Mouse (Mus musculus) liver, adult 2 months (tissue): ENCODE results near the gene Nkx1-2. TPM values are rescaled to one million over a fixed set of nuclear protein-coding genes. Genes with fewer than 3 reads are reported as not detected.

Experiments
- DNase-seq: peaks from one replicate; pipeline ENCODE4 v3.0.0-alpha.2; 2011; ENCODE audit warnings: low read depth, low spot score; ENCODE audit errors: extremely low read depth
- H3K27ac ChIP-seq: fragments of 200-500 bp; replicated peaks from 2 replicates; pipeline ENCODE4 v1.5.1; 2012; ENCODE audit warnings: low read depth, mild to moderate bottlenecking, control low read depth, inconsistent platforms, low read length; ENCODE audit not compliant: insufficient read depth
- H3K27me3 ChIP-seq: fragments of 200-500 bp; 2 replicates; pipeline ENCODE4 v1.6.1; 2012; ENCODE audit warnings: mild to moderate bottlenecking, moderate library complexity, low read length, inconsistent platforms; ENCODE audit not compliant: control insufficient read depth, insufficient read depth
- H3K36me3 ChIP-seq: fragments of 200-500 bp; 2 replicates; pipeline ENCODE4 v1.6.1; 2012; ENCODE audit warnings: low read length, inconsistent platforms; ENCODE audit not compliant: control insufficient read depth, insufficient read depth
- H3K4me1 ChIP-seq: fragments of 200-500 bp; 2 replicates; pipeline ENCODE4 v1.6.1; 2011; ENCODE audit warnings: low read length; ENCODE audit not compliant: control insufficient read depth, insufficient read depth
- H3K4me3 ChIP-seq: fragments of 200-500 bp; 2 replicates; pipeline ENCODE4 v1.5.1; 2011; ENCODE audit warnings: low read depth, mild to moderate bottlenecking, control low read depth, low read length, moderate library complexity; ENCODE audit not compliant: insufficient read depth
- H3K79me2 ChIP-seq: fragments of 200-500 bp; 2 replicates; pipeline ENCODE4 v1.6.1; 2012; ENCODE audit warnings: inconsistent platforms, mild to moderate bottlenecking, low read length, moderate library complexity; ENCODE audit not compliant: control insufficient read depth, insufficient read depth
- H3K9ac ChIP-seq: fragments of 200-500 bp; 2 replicates; pipeline ENCODE4 v1.6.1; 2012; ENCODE audit warnings: low read depth, mild to moderate bottlenecking, control low read depth, inconsistent platforms, low read length
- CTCF ChIP-seq: fragments of 200-500 bp; IDR thresholded peaks from 2 replicates; pipeline ENCODE4 v1.5.1; 2011; ENCODE audit warnings: low read depth, low read length, control low read depth
- POLR2A ChIP-seq: fragments of 200-500 bp; IDR thresholded peaks from 2 replicates; pipeline ENCODE4 v1.6.1; 2011; ENCODE audit warnings: low read length, control low read depth; ENCODE audit not compliant: insufficient read depth; ENCODE audit errors: extremely low read depth
- WGBS: fragments of 180-500 bp; shearing (Covaris S2); methylation state at CpG from one replicate; pipeline ENCODE4 v1.1.7; 2018; 5-methylcytosine and 5-hydroxymethylcytosine counted together
- polyA plus RNA-seq: library from polyadenylated mRNA; depleted of rRNA; stranded (reverse); fragments of >200 nt; gene quantifications from 2 replicates; pipeline ENCODE4 v1.2.3, GENCODE M21; 2012; rRNA removed
- total RNA-seq: library from RNA; depleted of rRNA; stranded (reverse); fragments of >200 nt; gene quantifications from 2 replicates; pipeline ENCODE4 v1.2.3, GENCODE M21; 2014; rRNA removed

The Nkx1-2 gene
- total and polyA plus RNA-seq, 2 experiments, result not detected

GRCm38 (mm10) chr7:132558141-132558736 is 41.2 kb downstream of the Nkx1-2 start:
- Histone ChIP-seq H3K27me3 (no peaks in the 10 kb centered on the region), H3K36me3 (peaks cover 50% of the 10 kb centered on the region), H3K79me2 (no peaks in the 10 kb centered on the region), H3K4me1 (no peaks in the 10 kb centered on the region), H3K4me3 (no peak overlapping the region), H3K9ac (no peak overlapping the region), H3K27ac (no peak overlapping the region)
- 81% methylated on average over 7 of the region's 7 CpGs for whole genome bisulfite sequencing
- TF ChIP-seq CTCF (no peak), POLR2A (no peak)
- peak; percentile 27 for DNase-seq

GRCm38 (mm10) chr7:132556575-132556974 is 42.9 kb downstream of the Nkx1-2 start:
- H3K27me3 ChIP-seq, result no peaks in the 10 kb centered on the region
- no peaks in the 10 kb centered on the region for H3K4me1 ChIP-seq
- H3K36me3 ChIP-seq, result peaks cover 34% of the 10 kb centered on the region
- DNase-seq, result no peak
- 76% methylated on average over 5 of the region's 5 CpGs for WGBS
- no peaks in the 10 kb centered on the region for H3K79me2 ChIP-seq
- TF ChIP-seq POLR2A (no peak), CTCF (no peak)
- no peak overlapping the region for H3K9ac ChIP-seq
- H3K4me3 ChIP-seq, result no peak overlapping the region
- no peak overlapping the region for H3K27ac ChIP-seq

GRCm38 (mm10) chr7:132555911-132556310 is 43.5 kb downstream of the Nkx1-2 start:
- no peak overlapping the region for H3K27ac ChIP-seq
- H3K36me3 ChIP-seq, result peaks cover 29% of the 10 kb centered on the region
- no peak overlapping the region for H3K4me3 ChIP-seq
- DNase-seq, result no peak
- no peaks in the 10 kb centered on the region for H3K27me3 ChIP-seq
- WGBS, result 52% methylated on average over 4 of the region's 4 CpGs
- no peaks in the 10 kb centered on the region for H3K79me2 ChIP-seq
- no peak overlapping the region for H3K9ac ChIP-seq
- TF ChIP-seq POLR2A (no peak), CTCF (no peak)
- H3K4me1 ChIP-seq, result no peaks in the 10 kb centered on the region

- no peak for TF ChIP-seq CTCF
- TF ChIP-seq POLR2A, result no peak
- no peaks in the 10 kb centered on the region for H3K4me1 ChIP-seq
- 17% methylated on average over 2 of the region's 2 CpGs for whole genome bisulfite sequencing
- H3K27ac ChIP-seq, result no peak overlapping the region
- DNase-seq, result peak; percentile 74
- H3K79me2 ChIP-seq, result no peaks in the 10 kb centered on the region
- H3K4me3 ChIP-seq, result no peak overlapping the region
- H3K27me3 ChIP-seq, result no peaks in the 10 kb centered on the region
- H3K36me3 ChIP-seq, result peaks cover 13% of the 10 kb centered on the region
- no peak overlapping the region for H3K9ac ChIP-seq
Measured at GRCm38 (mm10) chr7:132554091-132554490, 45.3 kb downstream of the Nkx1-2 start.

- no peaks in the 10 kb centered on the region for H3K79me2 ChIP-seq
- no peaks in the 10 kb centered on the region for H3K27me3 ChIP-seq
- H3K27ac ChIP-seq, result no peak overlapping the region
- TF ChIP-seq POLR2A (no peak), CTCF (peak; percentile 96)
- 1% methylated on average over 27 of the region's 27 CpGs for WGBS
- no peaks in the 10 kb centered on the region for H3K4me1 ChIP-seq
- peak overlapping the region; percentile 48 for H3K9ac ChIP-seq
- peak overlapping the region; percentile 37 for H3K4me3 ChIP-seq
- no peaks in the 10 kb centered on the region for H3K36me3 ChIP-seq
- peak; percentile 73 for DNase-seq
Measured at GRCm38 (mm10) chr7:132551351-132552126, 47.9 kb downstream of the Nkx1-2 start.

- Histone ChIP-seq H3K79me2 (no peaks in the 10 kb centered on the region), H3K36me3 (no peaks in the 10 kb centered on the region), H3K9ac (no peak overlapping the region), H3K27me3 (no peaks in the 10 kb centered on the region), H3K4me1 (no peaks in the 10 kb centered on the region), H3K27ac (no peak overlapping the region), H3K4me3 (no peak overlapping the region)
- TF ChIP-seq POLR2A, result no peak
- TF ChIP-seq CTCF, result no peak
- WGBS, result 77% methylated on average over 3 of the region's 3 CpGs
- no peak for DNase-seq
Measured at GRCm38 (mm10) chr7:132547126-132547525, 52.3 kb downstream of the Nkx1-2 start.

Other genes starting within 250 kb of the Nkx1-2 start
- gene Oat, start 23.2 kb downstream of the Nkx1-2 start, total RNA-seq, result 1,118 and 1,626 TPM in 2 replicates
- gene Oat, start 23.2 kb downstream of the Nkx1-2 start, polyA plus RNA-seq, result 1,069 and 1,820 TPM in 2 replicates
- 55.4 and 60.2 TPM in 2 replicates for gene Lhpp, start 11.0 kb upstream of the Nkx1-2 start, total RNA-seq
- gene Lhpp, start 11.0 kb upstream of the Nkx1-2 start, polyA plus RNA-seq, result 137 and 166 TPM in 2 replicates
- gene Fam53b, start 214.2 kb upstream of the Nkx1-2 start, total RNA-seq, result 4.3 and 7.6 TPM in 2 replicates
- 9.1 and 9.9 TPM in 2 replicates for gene Fam53b, start 214.2 kb upstream of the Nkx1-2 start, polyA plus RNA-seq